Mouse (Mus musculus) stomach, embryonic 15.5 days (tissue): ENCODE results near the gene Eed. TPM values are rescaled to one million over a fixed set of nuclear protein-coding genes. Genes with fewer than 3 reads are reported as not detected.

ENCODE experiments used
- polyA plus RNA-seq: library from polyadenylated mRNA; unstranded; fragments of >200 nt; fragmentation: Nextera tagmentation; extraction: Ambion mirVana; gene quantifications from 2 replicates; pipeline ENCODE4 v1.2.1, GENCODE M21; 2015

Gene Eed
- polyA plus RNA-seq, 1 experiment from 2014 or later, result 68.5 TPM

Other genes with a start within 250 kb of the Eed start
- not detected in 2 replicates for gene Ccdc81, start 77.4 kb downstream of the Eed start, polyA plus RNA-seq
- 134 and 145 TPM in 2 replicates for gene Hikeshi, start 39.8 kb downstream of the Eed start, polyA plus RNA-seq
- 41.2 and 44.5 TPM in 2 replicates for gene Picalm, start 149.2 kb upstream of the Eed start, polyA plus RNA-seq